ENCODE assay signal across 32 mouse cellular contexts in the genomic region with DNA sequence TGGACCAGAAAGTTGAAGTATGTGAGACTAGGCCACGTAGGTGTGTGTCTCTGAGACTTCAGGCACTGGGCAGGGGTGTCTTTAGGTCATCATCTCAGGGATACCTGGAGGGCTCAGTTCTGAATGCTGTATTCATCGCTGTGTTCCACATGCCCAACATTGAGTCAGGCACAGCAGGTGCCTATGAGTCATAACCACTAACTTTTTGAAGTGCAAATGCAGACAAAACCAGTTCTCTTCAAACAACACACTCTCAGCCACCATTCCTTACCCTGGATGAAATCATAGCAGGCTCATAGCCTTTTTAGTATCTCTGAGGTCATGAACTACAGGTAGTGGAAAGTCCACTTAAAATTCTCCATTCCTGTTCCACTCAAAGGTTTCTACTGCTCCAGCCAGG. TPM values are rescaled to one million over a fixed set of nuclear protein-coding genes. Genes with fewer than 3 reads are reported as not detected.
DNase-seq lines count a peak whose midpoint lies in the region; ATAC-seq and TF ChIP-seq lines count a peak whose summit lies in the region.
"Had no signal": no experiment of that assay in that cellular context is flagged by ENCODE, and none has a peak within 500 bp of the region (broad histone marks: within the 10 kb centered on the region; RNA-seq: fewer than 3 reads in every experiment).

No protein-coding gene starts in this region.

- no peak overlapping the region for H3K9ac ChIP-seq in forebrain, embryonic 11.5 days (ENCODE audit: low read length)
- no peak overlapping the region for H3K9ac ChIP-seq in forebrain, embryonic 16.5 days (replicated peaks; ENCODE audit: low read depth, low read length)
- no peak overlapping the region for H3K9ac ChIP-seq in lung, postnatal 0 days (replicated peaks; ENCODE audit: low read depth)
- H3K9ac ChIP-seq: heart, embryonic 12.5 days; limb, embryonic 15.5 days; liver, embryonic 15.5 days; midbrain, embryonic 13.5 days; neural tube, embryonic 12.5 days had no signal

- H3K4me2 ChIP-seq in forebrain, embryonic 11.5 days (ENCODE audit: low read depth, low read length, severe bottlenecking): no peak overlapping the region
- H3K4me2 ChIP-seq in forebrain, embryonic 16.5 days (ENCODE audit: low read length): no peak overlapping the region
- H3K4me2 ChIP-seq in lung, postnatal 0 days (replicated peaks; ENCODE audit: low read depth, low read length): no peak overlapping the region
- H3K4me2 ChIP-seq: heart, embryonic 12.5 days; limb, embryonic 15.5 days; liver, embryonic 15.5 days; midbrain, embryonic 13.5 days; neural tube, embryonic 12.5 days had no signal

- H3K9me3 ChIP-seq in forebrain, embryonic 11.5 days (ENCODE audit: control insufficient read depth, low read length): no peaks in the 10 kb centered on the region
- no peaks in the 10 kb centered on the region for H3K9me3 ChIP-seq in forebrain, embryonic 16.5 days (ENCODE audit: control insufficient read depth, low read length)
- H3K9me3 ChIP-seq in lung, postnatal 0 days (ENCODE audit: low read length): no peaks in the 10 kb centered on the region
- H3K9me3 ChIP-seq: forebrain, embryonic 10.5 days; limb, embryonic 15.5 days; liver, embryonic 15.5 days; midbrain, embryonic 13.5 days; neural tube, embryonic 12.5 days had no signal

- no peak overlapping the region for H3K4me3 ChIP-seq in forebrain, embryonic 11.5 days (ENCODE audit: low read depth, low read length)
- no peak overlapping the region for H3K4me3 ChIP-seq in forebrain, embryonic 16.5 days (replicated peaks; ENCODE audit: low read length)
- no peak overlapping the region for H3K4me3 ChIP-seq in lung, postnatal 0 days (ENCODE audit: low read depth, low read length)
- H3K4me3 ChIP-seq: forebrain, embryonic 10.5 days; heart, embryonic 12.5 days; left cerebral cortex, adult 2 months; limb, embryonic 15.5 days; liver, embryonic 15.5 days; megakaryocyte, embryonic 14.5 days; midbrain, embryonic 13.5 days; neural tube, embryonic 12.5 days had no signal

- no peak for TF ChIP-seq EP300 in lung, postnatal 0 days (IDR thresholded peaks at IDR 0.05)

- no peak overlapping the region for H3K27ac ChIP-seq in forebrain, embryonic 11.5 days (ENCODE audit: low read depth, low read length)
- no peak overlapping the region for H3K27ac ChIP-seq in forebrain, embryonic 16.5 days (ENCODE audit: low read length)
- H3K27ac ChIP-seq in lung, postnatal 0 days (ENCODE audit: low read length): no peak overlapping the region
- H3K27ac ChIP-seq: forebrain, embryonic 10.5 days; hindbrain, postnatal 0 days; left cerebral cortex, adult 2 months; limb, embryonic 15.5 days; liver, embryonic 15.5 days; midbrain, embryonic 13.5 days; neural tube, embryonic 12.5 days had no signal

- H3K36me3 ChIP-seq in forebrain, embryonic 11.5 days (ENCODE audit: control insufficient read depth, insufficient read depth, low read length): no peaks in the 10 kb centered on the region
- H3K36me3 ChIP-seq in forebrain, embryonic 16.5 days (ENCODE audit: control insufficient read depth, insufficient read depth): no peaks in the 10 kb centered on the region
- H3K36me3 ChIP-seq in lung, postnatal 0 days (ENCODE audit: insufficient read depth, low read length): no peaks in the 10 kb centered on the region
- H3K36me3 ChIP-seq: forebrain, embryonic 10.5 days; heart, embryonic 12.5 days; limb, embryonic 15.5 days; liver, embryonic 15.5 days; midbrain, embryonic 13.5 days; neural tube, embryonic 12.5 days had no signal

- no peaks in the 10 kb centered on the region for H3K27me3 ChIP-seq in forebrain, embryonic 11.5 days (ENCODE audit: control insufficient read depth, insufficient read depth, low read length)
- no peaks in the 10 kb centered on the region for H3K27me3 ChIP-seq in forebrain, embryonic 16.5 days (replicated peaks; ENCODE audit: control insufficient read depth, insufficient read depth, low read length)
- no peaks in the 10 kb centered on the region for H3K27me3 ChIP-seq in lung, postnatal 0 days (replicated peaks; ENCODE audit: insufficient read depth, low read length)
- H3K27me3 ChIP-seq: heart, embryonic 12.5 days; limb, embryonic 15.5 days; liver, embryonic 15.5 days; midbrain, embryonic 13.5 days; neural tube, embryonic 12.5 days had no signal

- 74% methylated on average over 2 of the region's 2 CpGs for WGBS in forebrain, embryonic 11.5 days
- WGBS in forebrain, embryonic 16.5 days: 76% methylated on average over 2 of the region's 2 CpGs
- 63% methylated on average over 2 of the region's 2 CpGs for WGBS in lung, postnatal 0 days

- ATAC-seq in forebrain, embryonic 11.5 days (replicated peaks; ENCODE audit: low FRiP score): no peak
- ATAC-seq in forebrain, embryonic 16.5 days: no peak
- ATAC-seq in lung, postnatal 0 days: peak; percentile 83
- ATAC-seq: hindbrain, postnatal 0 days; intestine, postnatal 0 days; midbrain, embryonic 13.5 days had no signal

- intact Hi-C loops in left cerebral cortex, postnatal 10 days (cut with DNase I): no loop called here

- H3K4me1 ChIP-seq in forebrain, embryonic 11.5 days (replicated peaks; ENCODE audit: control insufficient read depth, insufficient read depth, low read length): no peaks in the 10 kb centered on the region; the same call in 1 of the 2 replicates
- no peaks in the 10 kb centered on the region for H3K4me1 ChIP-seq in forebrain, embryonic 16.5 days (replicated peaks; ENCODE audit: control insufficient read depth, insufficient read depth, low read length)
- no peaks in the 10 kb centered on the region for H3K4me1 ChIP-seq in lung, postnatal 0 days (ENCODE audit: insufficient read depth, low read depth, low read length)
- H3K4me1 ChIP-seq: heart, embryonic 12.5 days; limb, embryonic 15.5 days; megakaryocyte, embryonic 14.5 days had no signal

- TF ChIP-seq CTCF in lung, postnatal 0 days (IDR thresholded peaks at IDR 0.05): no peak

- peak; percentile 26 for DNase-seq in forebrain, embryonic 11.5 days (ENCODE audit: low spot score)
- peak; percentile 76 for DNase-seq in lung, postnatal 0 days (ENCODE audit: low spot score)
- DNase-seq in lung, postnatal 4 days: no peak
- DNase-seq in brain, adult 2 months (ENCODE audit: low read depth, low spot score): peak; percentile 58
- DNase-seq in layer of hippocampus, adult 18-20 months (ENCODE audit: low spot score in 2 of 2): no peak
- no peak for DNase-seq in left cerebral cortex, postnatal 10 days (ENCODE audit: extremely low spot score in 1 of 2, low spot score in 2 of 2)
- DNase-seq: adrenal gland, postnatal 25 days; cerebellum, adult 9-10 months; heart, postnatal 10 days; kidney, postnatal 4 days; layer of hippocampus, adult 9-11 months; left cerebral cortex, postnatal 4 days; right cerebral cortex, postnatal 14 days; thymus, postnatal 25 days had no signal

RNA-seq across cellular contexts. Expression of a gene that starts 16.6 kb away (rescaled TPM):
- polyA plus RNA-seq in forebrain, embryonic 11.5 days (2014; fragmentation: Nextera tagmentation; extraction: Ambion mirVana): 24.3 and 27.0 TPM in 2 replicates
- polyA plus RNA-seq in forebrain, embryonic 16.5 days (2015; fragmentation: Nextera tagmentation; extraction: Ambion mirVana): 9.5 and 13.3 TPM in 2 replicates
- 1,618 and 1,721 TPM in 2 replicates for polyA plus RNA-seq in lung, postnatal 0 days (2015; fragmentation: Nextera tagmentation; extraction: Ambion mirVana)
- total RNA-seq in layer of hippocampus, adult 18-20 months (2021): 10 to 100 TPM; 23.5 to 24.6 TPM
- 10 to 100 TPM; 24.2 to 31.1 TPM for total RNA-seq in left cerebral cortex, postnatal 10 days (2021)

RNA-seq across cellular contexts. Expression of a gene that starts 21.0 kb away (rescaled TPM):
- not detected in 2 replicates for polyA plus RNA-seq in forebrain, embryonic 11.5 days (2014; fragmentation: Nextera tagmentation; extraction: Ambion mirVana)
- polyA plus RNA-seq in forebrain, embryonic 16.5 days (2015; fragmentation: Nextera tagmentation; extraction: Ambion mirVana): not detected in 2 replicates
- polyA plus RNA-seq in lung, postnatal 0 days (2015; fragmentation: Nextera tagmentation; extraction: Ambion mirVana): not detected in 2 replicates
- 1 to 10 TPM in 1 of 2 experiments, not detected in 1; 1.5 TPM for total RNA-seq in layer of hippocampus, adult 18-20 months (2021)
- not detected for total RNA-seq in left cerebral cortex, postnatal 10 days (2021)
- total RNA-seq: adrenal gland, postnatal 25 days; common myeloid progenitor, adult 5-6 weeks; heart, postnatal 10 days; hindbrain, postnatal 0 days; left cerebral cortex, adult 2 months; left cerebral cortex, postnatal 4 days; MEL had no signal
- polyA plus RNA-seq: forebrain, embryonic 10.5 days; gonadal fat pad, adult 2 months; heart, embryonic 12.5 days; hindbrain, embryonic 11.5 days; hindbrain, postnatal 0 days; limb, embryonic 15.5 days; liver, embryonic 15.5 days; lung, embryonic 16.5 days; midbrain, embryonic 13.5 days; neural tube, embryonic 12.5 days had no signal

RNA-seq across cellular contexts. Expression of a gene that starts 24.5 kb away (rescaled TPM):
- polyA plus RNA-seq in forebrain, embryonic 11.5 days (2014; fragmentation: Nextera tagmentation; extraction: Ambion mirVana): not detected in 2 replicates
- polyA plus RNA-seq in forebrain, embryonic 16.5 days (2015; fragmentation: Nextera tagmentation; extraction: Ambion mirVana): not detected in 2 replicates
- polyA plus RNA-seq in lung, postnatal 0 days (2015; fragmentation: Nextera tagmentation; extraction: Ambion mirVana): 0.08 and 0.27 TPM in 2 replicates
- under 1 TPM in 1 of 2 experiments, not detected in 1; 0.25 TPM for total RNA-seq in layer of hippocampus, adult 18-20 months (2021)
- total RNA-seq in left cerebral cortex, postnatal 10 days (2021): 1 to 10 TPM in 1 of 2 experiments, under 1 TPM in 1; 0.71 to 2.1 TPM
- total RNA-seq: common myeloid progenitor, adult 5-6 weeks; gastrocnemius, adult 8-10 months; hindbrain, postnatal 0 days; MEL had no signal
- polyA plus RNA-seq: forebrain, embryonic 10.5 days; hindbrain, embryonic 11.5 days; hindbrain, postnatal 0 days; liver, embryonic 15.5 days; midbrain, embryonic 13.5 days; neural tube, embryonic 12.5 days had no signal

RNA-seq across cellular contexts. Expression of a gene that starts 25.7 kb away (rescaled TPM):
- 0.69 and 1.9 TPM in 2 replicates for polyA plus RNA-seq in forebrain, embryonic 11.5 days (2014; fragmentation: Nextera tagmentation; extraction: Ambion mirVana)
- 0.65 and 1.3 TPM in 2 replicates for polyA plus RNA-seq in forebrain, embryonic 16.5 days (2015; fragmentation: Nextera tagmentation; extraction: Ambion mirVana)
- 18.4 and 24.3 TPM in 2 replicates for polyA plus RNA-seq in lung, postnatal 0 days (2015; fragmentation: Nextera tagmentation; extraction: Ambion mirVana)
- total RNA-seq in layer of hippocampus, adult 18-20 months (2021): 1 to 10 TPM; 2.9 to 5.3 TPM
- total RNA-seq in left cerebral cortex, postnatal 10 days (2021): 1 to 10 TPM; 7.1 to 8.1 TPM
- polyA plus RNA-seq: forebrain, embryonic 10.5 days had no signal

RNA-seq across cellular contexts. Expression of a gene that starts 27.6 kb away (rescaled TPM):
- not detected in 2 replicates for polyA plus RNA-seq in forebrain, embryonic 11.5 days (2014; fragmentation: Nextera tagmentation; extraction: Ambion mirVana)
- polyA plus RNA-seq in forebrain, embryonic 16.5 days (2015; fragmentation: Nextera tagmentation; extraction: Ambion mirVana): not detected in 2 replicates
- polyA plus RNA-seq in lung, postnatal 0 days (2015; fragmentation: Nextera tagmentation; extraction: Ambion mirVana): not detected in 2 replicates
- 1 to 10 TPM in 1 of 2 experiments, not detected in 1; 1.4 TPM for total RNA-seq in layer of hippocampus, adult 18-20 months (2021)
- not detected for total RNA-seq in left cerebral cortex, postnatal 10 days (2021)
- total RNA-seq: adrenal gland, postnatal 25 days; common myeloid progenitor, adult 5-6 weeks; gastrocnemius, adult 8-10 months; heart, postnatal 10 days; hindbrain, postnatal 0 days; left cerebral cortex, adult 2 months; left cerebral cortex, postnatal 4 days; MEL had no signal
- polyA plus RNA-seq: forebrain, embryonic 10.5 days; gonadal fat pad, adult 2 months; heart, embryonic 12.5 days; hindbrain, embryonic 11.5 days; hindbrain, postnatal 0 days; intestine, postnatal 0 days; kidney, embryonic 16.5 days; limb, embryonic 15.5 days; liver, embryonic 15.5 days; lung, embryonic 16.5 days; midbrain, embryonic 13.5 days; neural tube, embryonic 12.5 days had no signal

Comparison
In these comparisons a context has a peak if more than half of its experiments do, and no peak if none do; other contexts are left out.
1. DNase-seq: peak in forebrain, embryonic 11.5 days (single experiment), lung, postnatal 0 days (single experiment) and brain, adult 2 months (single experiment); none in lung, postnatal 4 days (0 of 2), layer of hippocampus, adult 18-20 months (0 of 2) and left cerebral cortex, postnatal 10 days (0 of 2).
2. RNA of a gene that starts 16.6 kb away (polyA plus RNA-seq): 1,618 to 1,721 TPM in lung, postnatal 0 days; 24.3 to 27.0 TPM in forebrain, embryonic 11.5 days and 9.5 to 13.3 TPM in forebrain, embryonic 16.5 days; every median in the first group is over 10 times any median in the second.